Mouse (Mus musculus) heart, adult 9 months (tissue): ENCODE results near the gene Rere.

Source experiments
- DNase-seq, 2 experiments: peaks; one replicate each; pipeline ENCODE4 v3.0.0; 2022; ENCODE audit warnings: low spot score in 2 of 2

Gene Rere

GRCm38 (mm10) chr4:150426098-150426879 is 144.8 kb downstream of the Rere start:
- DNase-seq = no peak

- no peak for DNase-seq
These were observed 145.5 kb downstream of the Rere start for GRCm38 (mm10) chr4:150426880-150427476.

GRCm38 (mm10) chr4:150428762-150429161 is 147.3 kb downstream of the Rere start:
- DNase-seq = no peak

- DNase-seq = no peak
These were observed 152.6 kb downstream of the Rere start for GRCm38 (mm10) chr4:150433827-150434574.

GRCm38 (mm10) chr4:150435590-150435989 is 154.1 kb downstream of the Rere start:
- DNase-seq = no peak

- DNase-seq = no peak
These were observed 157.2 kb downstream of the Rere start for GRCm38 (mm10) chr4:150438621-150439020.

- no peak for DNase-seq
These were observed 160.5 kb downstream of the Rere start for GRCm38 (mm10) chr4:150441931-150442330.

- DNase-seq = peak in 1 of 2 experiments; percentile 27
These were observed 162.6 kb downstream of the Rere start for GRCm38 (mm10) chr4:150444068-150444467.

- peak; percentile 18 to 32 for DNase-seq
These were observed 165.2 kb downstream of the Rere start for GRCm38 (mm10) chr4:150446617-150447016.

- no peak for DNase-seq
These were observed 166.1 kb downstream of the Rere start for GRCm38 (mm10) chr4:150447517-150447916.

GRCm38 (mm10) chr4:150448433-150448832 is 167.0 kb downstream of the Rere start:
- no peak for DNase-seq

- no peak for DNase-seq
These were observed 168.7 kb downstream of the Rere start for GRCm38 (mm10) chr4:150450081-150450691.

- no peak for DNase-seq
These were observed 170.9 kb downstream of the Rere start for GRCm38 (mm10) chr4:150452155-150452847.

- DNase-seq = no peak
These were observed 173.3 kb downstream of the Rere start for GRCm38 (mm10) chr4:150454571-150455306.

GRCm38 (mm10) chr4:150455750-150456149 is 174.3 kb downstream of the Rere start:
- no peak for DNase-seq

GRCm38 (mm10) chr4:150456452-150456851 is 175.0 kb downstream of the Rere start:
- no peak for DNase-seq

GRCm38 (mm10) chr4:150456886-150457285 is 175.4 kb downstream of the Rere start:
- no peak for DNase-seq

- DNase-seq = no peak
These were observed 175.9 kb downstream of the Rere start for GRCm38 (mm10) chr4:150457353-150457752.

GRCm38 (mm10) chr4:150457771-150458170 is 176.3 kb downstream of the Rere start:
- DNase-seq = no peak

GRCm38 (mm10) chr4:150459022-150459794 is 177.8 kb downstream of the Rere start:
- DNase-seq = no peak
